Mouse (Mus musculus): ENCODE data around the gene Pitpnm2. TPM values are rescaled to one million over a fixed set of nuclear protein-coding genes. Genes with fewer than 3 reads are reported as not detected.
A peak's percentile ranks its signal among the peaks of the same experiment; 100 is the strongest.

The Pitpnm2 gene
- total and polyA plus RNA-seq, 2 experiments: 10.6 to 30.3 TPM

DNA sequence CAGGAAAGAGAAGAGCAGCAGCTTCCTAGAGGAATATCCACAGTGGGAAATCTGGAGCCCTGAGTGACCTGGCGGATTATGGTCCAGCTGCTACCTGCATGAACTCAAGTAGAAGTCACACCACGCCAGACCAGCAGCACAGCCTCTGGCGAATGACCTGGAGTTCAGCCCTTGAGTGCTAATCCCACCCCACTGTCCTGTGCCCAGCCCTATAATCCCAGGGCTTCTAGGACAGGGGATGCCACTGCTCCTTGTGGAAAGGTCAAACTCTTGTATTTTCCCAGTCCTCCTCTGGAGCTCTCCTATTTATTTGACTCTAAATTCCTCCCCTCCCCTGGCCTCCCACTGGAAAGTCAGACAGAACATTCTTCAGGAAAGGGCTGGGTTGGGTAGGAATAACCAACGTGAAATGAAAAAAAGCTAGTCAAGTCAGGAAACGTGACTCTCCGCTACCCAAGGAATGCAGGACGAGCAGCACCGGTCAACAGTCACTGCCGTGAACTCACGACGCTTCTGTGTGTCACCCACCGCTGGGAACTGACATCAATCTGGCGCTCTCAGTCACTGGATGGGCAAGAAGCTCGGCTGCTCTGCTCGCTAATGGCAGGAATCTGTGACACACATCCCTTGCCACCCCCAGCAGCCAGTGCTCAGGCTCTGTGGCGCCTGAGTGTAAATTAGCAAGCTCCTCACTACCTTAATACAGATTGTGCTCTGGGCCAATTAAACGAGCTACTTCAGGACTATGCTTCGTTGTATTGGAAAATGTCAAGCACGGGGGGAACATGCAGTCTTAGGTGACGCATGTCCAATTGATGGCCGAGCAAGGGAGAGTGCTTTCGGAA, 8.5 kb downstream of the Pitpnm2 start:
- Histone ChIP-seq H3K4me3 (ENCODE audit: insufficient read depth, low read depth, low read length) (no peak overlapping the region), H3K27ac (replicated peaks; ENCODE audit: insufficient read depth, low read depth, low read length) (no peak overlapping the region), H3K36me3 (ENCODE audit: control insufficient read depth, insufficient read depth, low read length) (peaks cover 2% of the 10 kb centered on the region), H3K27me3 (ENCODE audit: control insufficient read depth, insufficient read depth, low read length) (no peaks in the 10 kb centered on the region), H3K4me1 (ENCODE audit: control insufficient read depth, insufficient read depth, low read length) (peaks cover 14% of the 10 kb centered on the region), H3K9ac (ENCODE audit: low read depth, low read length) (no peak overlapping the region), H3K79me2 (ENCODE audit: control insufficient read depth, insufficient read depth, low read length) (peaks cover 49% of the 10 kb centered on the region; the same call in 1 of the 2 replicates)
- TF ChIP-seq CTCF (IDR thresholded peaks at IDR 0.05; ENCODE audit: low read depth, low read length) (no peak), POLR2A (IDR thresholded peaks at IDR 0.05; ENCODE audit: extremely low read depth, insufficient read depth, low read length) (no peak)
- WGBS: 64% methylated on average over 22 of the region's 22 CpGs
- peak; percentile 49 for DNase-seq (ENCODE audit: extremely low read depth, low read depth, low spot score)

DNA sequence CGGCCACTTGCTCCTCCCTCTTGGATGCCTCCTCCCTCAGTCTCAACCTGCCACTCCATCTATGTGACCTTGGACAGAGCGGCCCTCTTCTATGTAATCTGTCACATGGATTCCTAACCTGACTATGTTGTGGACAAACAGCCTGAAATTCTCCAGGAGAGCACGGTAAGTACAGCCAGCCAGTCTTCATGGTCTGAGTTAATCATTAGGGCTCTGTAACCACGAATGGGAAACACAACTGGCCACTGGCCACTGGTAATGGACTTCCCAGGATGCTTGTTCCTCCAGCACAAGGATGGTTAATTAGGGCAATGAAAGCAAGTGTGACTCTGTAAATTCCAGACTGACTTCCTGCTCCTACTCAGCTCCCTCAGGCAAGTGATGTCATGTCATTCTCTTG, 13.4 kb downstream of the Pitpnm2 start:
- peak; percentile 100 for DNase-seq (ENCODE audit: extremely low read depth, low read depth, low spot score)
- WGBS: 28% methylated on average over 4 of the region's 4 CpGs
- no peaks in the 10 kb centered on the region for H3K36me3 ChIP-seq (ENCODE audit: control insufficient read depth, insufficient read depth, low read length)
- TF ChIP-seq CTCF (IDR thresholded peaks at IDR 0.05; ENCODE audit: low read depth, low read length): no peak
- no peak for TF ChIP-seq POLR2A (IDR thresholded peaks at IDR 0.05; ENCODE audit: extremely low read depth, insufficient read depth, low read length)
- no peak overlapping the region for H3K4me3 ChIP-seq (ENCODE audit: insufficient read depth, low read depth, low read length)
- no peaks in the 10 kb centered on the region for H3K27me3 ChIP-seq (ENCODE audit: control insufficient read depth, insufficient read depth, low read length)
- peak overlapping the region; percentile 98 for H3K27ac ChIP-seq (replicated peaks; ENCODE audit: insufficient read depth, low read depth, low read length)
- peaks cover 39% of the 10 kb centered on the region; the same call in 1 of the 2 replicates for H3K79me2 ChIP-seq (ENCODE audit: control insufficient read depth, insufficient read depth, low read length)
- H3K9ac ChIP-seq (ENCODE audit: low read depth, low read length): peak overlapping the region; percentile 58
- peaks cover 42% of the 10 kb centered on the region for H3K4me1 ChIP-seq (ENCODE audit: control insufficient read depth, insufficient read depth, low read length)

DNA sequence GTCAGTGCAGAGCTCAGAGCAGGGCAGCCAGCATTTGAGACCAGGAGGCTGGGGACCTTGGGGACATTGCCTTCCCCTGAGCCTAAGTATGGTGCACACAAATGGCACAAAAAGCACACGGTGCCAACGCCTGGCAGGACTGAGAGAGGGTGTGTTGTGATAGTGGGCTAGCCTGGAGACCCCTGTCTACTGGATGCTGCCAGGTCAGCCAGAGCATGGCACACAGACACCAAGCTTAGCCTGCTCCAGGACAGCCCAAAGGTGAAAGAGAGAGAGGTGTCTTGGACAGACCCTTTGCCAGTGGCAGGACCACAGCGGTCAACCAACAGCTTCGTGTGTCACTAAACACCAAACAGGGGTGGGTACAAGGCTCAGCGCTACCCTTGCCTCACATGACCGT, 14.8 kb downstream of the Pitpnm2 start:
- peaks cover 42% of the 10 kb centered on the region for H3K4me1 ChIP-seq (ENCODE audit: control insufficient read depth, insufficient read depth, low read length)
- no peak overlapping the region for H3K4me3 ChIP-seq (ENCODE audit: insufficient read depth, low read depth, low read length)
- H3K9ac ChIP-seq (ENCODE audit: low read depth, low read length): peak overlapping the region; percentile 39
- TF ChIP-seq CTCF (IDR thresholded peaks at IDR 0.05; ENCODE audit: low read depth, low read length) (no peak), POLR2A (IDR thresholded peaks at IDR 0.05; ENCODE audit: extremely low read depth, insufficient read depth, low read length) (no peak)
- DNase-seq (ENCODE audit: extremely low read depth, low read depth, low spot score): peak; percentile 47
- 65% methylated on average over 6 of the region's 6 CpGs for WGBS
- H3K27ac ChIP-seq (replicated peaks; ENCODE audit: insufficient read depth, low read depth, low read length): peak overlapping the region; percentile 70
- H3K27me3 ChIP-seq (ENCODE audit: control insufficient read depth, insufficient read depth, low read length): no peaks in the 10 kb centered on the region
- peaks cover 37% of the 10 kb centered on the region; the same call in 1 of the 2 replicates for H3K79me2 ChIP-seq (ENCODE audit: control insufficient read depth, insufficient read depth, low read length)
- H3K36me3 ChIP-seq (ENCODE audit: control insufficient read depth, insufficient read depth, low read length): no peaks in the 10 kb centered on the region

DNA sequence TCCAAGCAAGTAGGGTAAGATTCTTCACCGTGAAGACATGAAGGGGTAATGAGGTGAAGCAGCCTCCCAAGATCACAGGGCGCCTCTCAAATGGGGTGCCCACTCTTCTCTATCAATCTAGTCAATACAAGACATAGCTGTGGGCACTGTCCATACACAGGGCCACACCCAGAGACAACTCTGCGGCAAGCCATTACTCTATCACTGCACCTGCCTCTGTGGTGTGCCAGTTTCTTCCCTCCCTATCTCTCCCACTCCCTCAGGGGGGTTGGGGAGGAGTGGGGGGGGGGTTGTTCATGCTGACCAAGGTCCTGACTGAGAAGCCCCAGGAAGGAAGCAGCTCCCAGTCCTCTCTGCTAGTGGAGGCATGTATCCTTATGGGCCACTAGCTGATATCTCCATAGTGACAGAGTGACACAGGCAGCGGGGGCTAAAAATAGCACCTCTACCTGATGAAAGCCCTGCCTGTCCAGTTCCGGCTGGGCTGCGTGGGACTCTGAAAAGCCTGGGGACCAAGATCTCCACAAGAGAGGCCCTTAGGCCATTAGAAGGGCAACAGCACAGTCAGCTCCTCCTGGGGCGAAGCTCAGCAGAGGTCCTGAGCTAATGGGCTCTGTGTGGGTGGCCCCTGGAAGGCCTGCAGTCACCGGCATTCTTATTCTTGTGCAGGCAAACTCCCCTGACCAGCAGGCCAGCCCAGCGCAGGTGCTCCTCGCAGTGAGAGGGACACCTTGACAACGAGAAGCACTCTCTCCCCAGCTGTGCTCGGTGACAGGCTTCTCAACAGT, 15.5 kb downstream of the Pitpnm2 start:
- no peak overlapping the region for H3K4me3 ChIP-seq (ENCODE audit: insufficient read depth, low read depth, low read length)
- H3K36me3 ChIP-seq (ENCODE audit: control insufficient read depth, insufficient read depth, low read length): no peaks in the 10 kb centered on the region
- DNase-seq (ENCODE audit: extremely low read depth, low read depth, low spot score): no peak
- no peaks in the 10 kb centered on the region for H3K27me3 ChIP-seq (ENCODE audit: control insufficient read depth, insufficient read depth, low read length)
- H3K9ac ChIP-seq (ENCODE audit: low read depth, low read length): peak overlapping the region; percentile 39
- TF ChIP-seq CTCF (IDR thresholded peaks at IDR 0.05; ENCODE audit: low read depth, low read length): no peak
- TF ChIP-seq POLR2A (IDR thresholded peaks at IDR 0.05; ENCODE audit: extremely low read depth, insufficient read depth, low read length): no peak
- 52% methylated on average over 12 of the region's 12 CpGs for WGBS
- peaks cover 35% of the 10 kb centered on the region; the same call in 1 of the 2 replicates for H3K79me2 ChIP-seq (ENCODE audit: control insufficient read depth, insufficient read depth, low read length)
- H3K4me1 ChIP-seq (ENCODE audit: control insufficient read depth, insufficient read depth, low read length): peaks cover 42% of the 10 kb centered on the region
- peak overlapping the region; percentile 87 for H3K27ac ChIP-seq (replicated peaks; ENCODE audit: insufficient read depth, low read depth, low read length)

DNA sequence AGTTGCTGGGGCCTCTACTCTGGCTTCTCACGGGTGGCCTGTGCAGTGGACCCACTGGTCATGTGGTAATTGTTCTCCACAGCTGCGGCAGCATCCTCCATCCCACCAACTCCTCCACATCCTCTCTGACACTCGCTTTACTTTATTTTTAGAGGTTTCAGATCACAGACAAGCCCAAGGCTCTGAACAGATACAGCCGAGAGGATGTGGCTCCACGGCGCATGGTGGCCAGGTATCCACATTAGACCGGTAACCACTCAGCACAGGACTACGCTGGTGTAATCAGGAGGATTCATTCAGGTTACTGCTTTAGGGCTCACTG, 16.5 kb downstream of the Pitpnm2 start:
- TF ChIP-seq POLR2A (IDR thresholded peaks at IDR 0.05; ENCODE audit: extremely low read depth, insufficient read depth, low read length) (no peak), CTCF (IDR thresholded peaks at IDR 0.05; ENCODE audit: low read depth, low read length) (no peak)
- Histone ChIP-seq H3K36me3 (ENCODE audit: control insufficient read depth, insufficient read depth, low read length) (no peaks in the 10 kb centered on the region), H3K27ac (replicated peaks; ENCODE audit: insufficient read depth, low read depth, low read length) (peak overlapping the region; percentile 87), H3K4me3 (ENCODE audit: insufficient read depth, low read depth, low read length) (no peak overlapping the region), H3K4me1 (ENCODE audit: control insufficient read depth, insufficient read depth, low read length) (peaks cover 44% of the 10 kb centered on the region), H3K27me3 (ENCODE audit: control insufficient read depth, insufficient read depth, low read length) (no peaks in the 10 kb centered on the region), H3K9ac (ENCODE audit: low read depth, low read length) (peak overlapping the region; percentile 39), H3K79me2 (ENCODE audit: control insufficient read depth, insufficient read depth, low read length) (peaks cover 31% of the 10 kb centered on the region; the same call in 1 of the 2 replicates)
- 74% methylated on average over 8 of the region's 8 CpGs for WGBS
- no peak for DNase-seq (ENCODE audit: extremely low read depth, low read depth, low spot score)
